Mouse (Mus musculus) heart, postnatal 0 days (tissue): ENCODE results near the gene Brms1l.

ENCODE experiments used
- CTCF ChIP-seq: IDR thresholded peaks from 2 replicates; pipeline ENCODE4 v1.5.1; 2016; ENCODE audit warnings: antibody characterized with exemption, control low read depth, low read depth
- EP300 ChIP-seq: IDR thresholded peaks from 2 replicates; pipeline ENCODE4 v1.6.1; 2016; ENCODE audit warnings: antibody characterized with exemption, low read depth

GRCm38 (mm10) chr12:55885449-55885848 lies 49.3 kb downstream of the Brms1l start:
- TF ChIP-seq CTCF (no peak), EP300 (no peak)
